Comparison of ENCODE assay signal across 13 mouse cellular contexts in genomic region chr13:81852309-81852978, GRCm38 (mm10).
DNase-seq lines count a peak whose midpoint lies in the region; ATAC-seq lines count a peak whose summit lies in the region.
"Had no signal": no experiment of that assay in that cellular context is flagged by ENCODE, and none has a peak within 500 bp of the region (broad histone marks: within the 10 kb centered on the region; RNA-seq: fewer than 3 reads in every experiment).

No protein-coding gene starts in this region.

- no peaks in the 10 kb centered on the region; the same call in 1 of the 2 replicates for H3K9me3 ChIP-seq in megakaryocyte, embryonic 14.5 days
- H3K9me3 ChIP-seq: embryonic facial prominence, embryonic 15.5 days; limb, embryonic 15.5 days; midbrain, embryonic 12.5 days; neural tube, embryonic 13.5 days had no signal

- H3K4me1 ChIP-seq in megakaryocyte, embryonic 14.5 days: peaks cover 12% of the 10 kb centered on the region
- H3K4me1 ChIP-seq: embryonic facial prominence, embryonic 15.5 days; limb, embryonic 15.5 days; midbrain, embryonic 12.5 days; neural tube, embryonic 13.5 days had no signal

- peak; percentile 35 for DNase-seq in MN1 (ENCODE audit: low spot score)
- no peak for DNase-seq in layer of hippocampus, postnatal 25 days (ENCODE audit: extremely low spot score in 1 of 2, low spot score in 1 of 2)
- no peak for DNase-seq in retina, postnatal 1 day
- no peak for DNase-seq in retina, embryonic 14.5 days (ENCODE audit: low spot score)
- DNase-seq: right cerebral cortex, postnatal 25 days had no signal

- no peak for ATAC-seq in megakaryocyte, adult 5-6 weeks (ENCODE audit: poor library complexity, severe bottlenecking)
- peak; percentile 96 for ATAC-seq in erythroblast, adult 5-6 weeks (replicated peaks; ENCODE audit: low FRiP score, poor library complexity, severe bottlenecking)
- peak; percentile 64 for ATAC-seq in megakaryocyte progenitor cell, adult 5-6 weeks (replicated peaks; ENCODE audit: poor library complexity)

- peak overlapping the region; percentile 78 for H3K4me3 ChIP-seq in megakaryocyte, embryonic 14.5 days (replicated peaks)
- H3K4me3 ChIP-seq: embryonic facial prominence, embryonic 15.5 days; limb, embryonic 15.5 days; midbrain, embryonic 12.5 days; neural tube, embryonic 13.5 days had no signal

- H3K27me3 ChIP-seq in megakaryocyte, embryonic 14.5 days (replicated peaks): no peaks in the 10 kb centered on the region
- H3K27me3 ChIP-seq: embryonic facial prominence, embryonic 15.5 days; limb, embryonic 15.5 days; midbrain, embryonic 12.5 days; neural tube, embryonic 13.5 days had no signal

- H3K36me3 ChIP-seq in megakaryocyte, embryonic 14.5 days (replicated peaks; ENCODE audit: low read length): no peaks in the 10 kb centered on the region
- H3K36me3 ChIP-seq: embryonic facial prominence, embryonic 15.5 days; limb, embryonic 15.5 days; midbrain, embryonic 12.5 days; neural tube, embryonic 13.5 days had no signal
